Mouse (Mus musculus): ENCODE measurements around the gene Nup85. TPM values are rescaled to one million over a fixed set of nuclear protein-coding genes. Genes with fewer than 3 reads are reported as not detected.
A peak's percentile ranks its signal among the peaks of the same experiment; 100 is the strongest.

The Nup85 gene
- total and polyA plus RNA-seq, 3 experiments, result 28.9 to 46.0 (median 32.5) TPM

- DNase-seq, result no peak
Observed at GRCm38 (mm10) chr11:115582913-115583606, 18.8 kb downstream of the Nup85 start.

DNA sequence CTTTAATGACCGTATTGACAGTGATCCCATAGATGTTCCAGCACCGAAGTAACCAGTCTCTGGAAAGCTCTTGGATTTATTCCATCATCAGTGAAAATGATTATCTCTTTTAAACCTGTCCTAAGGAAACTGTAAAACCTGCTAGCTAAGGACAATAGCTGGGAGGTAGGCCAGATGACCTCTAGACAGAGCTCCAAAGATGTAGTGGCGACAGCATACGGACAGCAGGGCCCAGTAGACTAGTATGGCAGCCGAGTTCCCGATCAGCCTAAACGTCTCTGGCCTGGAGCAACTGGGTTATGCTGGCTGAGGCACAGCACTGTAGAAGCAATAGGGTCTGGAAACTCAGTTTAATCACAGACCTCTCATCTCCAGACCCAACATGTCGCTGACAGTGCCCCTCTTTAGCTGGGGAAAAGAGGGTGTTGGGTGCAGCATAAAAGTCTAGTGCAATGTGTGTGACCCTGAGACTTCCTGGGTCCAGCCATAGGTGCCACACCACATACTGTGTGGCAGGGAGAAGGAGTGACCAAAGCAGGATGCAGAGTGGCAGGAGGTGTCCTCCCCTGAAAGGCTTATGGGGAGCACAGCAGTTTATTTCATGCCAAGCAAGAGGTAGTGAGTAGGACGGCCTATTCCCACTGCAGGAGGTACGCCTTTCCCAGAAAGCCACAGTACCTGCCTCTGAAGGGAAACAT is 20.3 kb downstream of the Nup85 start:
- DNase-seq, result no peak

DNA sequence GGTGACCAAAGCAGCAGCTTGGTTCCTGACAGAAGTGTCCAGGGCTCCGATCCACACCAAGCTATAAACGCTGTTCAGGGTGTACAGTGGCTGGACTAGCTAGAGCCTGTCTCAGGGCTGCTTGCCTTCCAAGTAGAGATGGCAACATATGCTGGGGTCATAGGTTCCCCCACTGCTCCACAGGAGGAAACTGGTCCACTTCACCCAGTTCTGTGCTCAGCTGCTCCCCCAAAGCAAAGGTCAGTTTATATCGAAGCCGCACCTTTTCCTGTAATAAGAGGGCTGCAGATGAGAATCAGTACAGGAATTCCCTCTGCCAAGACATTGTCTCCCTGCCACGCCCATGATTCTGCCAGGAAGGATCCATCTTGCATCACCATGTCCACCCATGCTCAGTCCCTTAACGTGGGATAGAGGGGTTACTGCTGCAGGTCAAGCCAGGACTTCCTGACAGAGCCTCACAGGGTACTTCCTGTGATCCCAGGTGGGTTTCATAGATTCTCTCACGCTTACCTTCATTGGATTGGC is 21.4 kb downstream of the Nup85 start:
- DNase-seq, result no peak

GRCm38 (mm10) chr11:115586403-115586802 is 22.2 kb downstream of the Nup85 start:
- DNase-seq, result no peak

- DNase-seq, result no peak
Observed at GRCm38 (mm10) chr11:115587984-115588383, 23.8 kb downstream of the Nup85 start.

GRCm38 (mm10) chr11:115590526-115591075 is 26.4 kb downstream of the Nup85 start:
- DNase-seq, result no peak

DNA sequence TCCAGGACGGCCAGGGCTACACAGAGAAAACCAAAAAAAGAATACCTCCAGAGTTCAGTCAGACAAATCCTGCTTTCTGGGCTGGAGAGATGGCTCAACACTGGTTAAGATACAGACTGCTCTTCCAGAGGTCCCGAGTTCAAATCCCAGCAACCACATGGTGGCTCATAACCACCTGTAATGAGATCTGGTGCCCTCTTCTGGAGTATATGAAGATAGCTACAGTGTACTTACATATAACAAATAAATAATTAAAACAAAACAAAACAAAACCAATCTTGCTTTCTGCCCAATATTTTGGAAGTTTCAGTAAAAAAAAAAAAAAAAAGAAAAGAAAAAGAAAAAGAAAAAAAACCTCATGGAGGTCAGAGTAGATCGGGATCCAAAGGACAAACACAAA is 31.0 kb downstream of the Nup85 start:
- DNase-seq, result no peak

DNA sequence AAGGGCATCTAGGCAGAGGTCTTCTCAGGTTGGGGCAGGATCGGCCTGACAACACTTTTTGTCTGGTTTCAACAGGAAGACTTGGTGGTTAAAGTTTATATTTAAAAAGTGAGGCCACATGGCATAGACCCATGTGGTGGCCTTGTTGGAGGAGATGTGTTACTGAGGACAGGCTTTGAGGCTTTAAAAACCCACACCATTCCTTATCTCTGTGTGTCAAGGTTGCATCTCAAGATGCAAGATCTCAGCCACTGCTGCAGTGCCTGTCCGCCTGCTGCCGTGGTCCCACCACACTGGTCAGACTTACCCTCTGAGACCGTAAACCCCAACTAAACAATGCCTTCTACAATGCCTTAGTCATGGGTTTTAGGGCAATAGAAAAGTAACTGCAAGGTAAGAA is 34.1 kb downstream of the Nup85 start:
- DNase-seq, result no peak

- DNase-seq, result no peak
Observed at GRCm38 (mm10) chr11:115599722-115600121, 35.5 kb downstream of the Nup85 start.

- no peak for DNase-seq
Observed at GRCm38 (mm10) chr11:115600743-115601142, 36.5 kb downstream of the Nup85 start.

GRCm38 (mm10) chr11:115601174-115601573 is 36.9 kb downstream of the Nup85 start:
- DNase-seq, result no peak

DNA sequence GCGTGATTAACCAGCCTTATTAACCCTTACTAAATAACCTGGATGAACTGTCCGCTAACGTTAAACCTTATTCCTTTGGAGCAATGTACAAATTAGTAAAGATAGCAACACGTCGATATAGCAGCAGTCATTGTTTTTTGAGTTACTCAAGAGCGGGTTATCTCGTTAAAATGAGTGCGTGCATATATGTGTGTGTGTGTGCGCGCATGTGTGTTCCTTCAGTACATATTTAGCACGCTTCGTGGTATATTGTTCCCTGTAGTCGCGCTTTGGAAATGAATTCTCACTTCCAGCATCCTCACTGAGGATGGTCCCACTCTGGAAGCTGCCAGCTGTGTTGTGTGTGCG is 38.9 kb downstream of the Nup85 start:
- DNase-seq, result no peak

GRCm38 (mm10) chr11:115603476-115604303 is 39.5 kb downstream of the Nup85 start, which contains the start of the genes Mrps7 and Gga3:
Gene Mrps7, plus strand, starts transcription at chr11:115603925.
Gene Gga3, minus strand, starts transcription at chr11:115604051.
- DNase-seq, result peak; percentile 96

GRCm38 (mm10) chr11:115604304-115604696 is 40.1 kb downstream of the Nup85 start:
- DNase-seq, result no peak

DNA sequence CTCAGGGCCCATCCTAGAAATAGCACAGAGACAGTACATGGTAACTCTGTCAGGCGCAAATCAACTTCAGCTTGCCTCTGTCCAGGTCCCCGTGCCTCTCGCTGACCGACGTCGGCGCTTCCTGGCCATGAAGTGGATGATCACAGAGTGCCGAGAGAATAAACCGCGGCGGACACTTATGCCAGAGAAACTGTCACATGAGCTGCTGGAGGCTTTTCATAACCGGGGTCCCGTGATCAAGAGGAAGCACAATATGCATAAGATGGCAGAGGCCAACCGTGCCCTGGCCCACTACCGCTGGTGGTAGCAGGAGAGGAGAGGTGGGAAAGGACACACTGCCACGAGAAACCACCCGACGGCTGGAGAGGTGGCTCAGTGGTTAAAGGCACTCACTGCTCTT is 42.5 kb downstream of the Nup85 start:
- DNase-seq, result no peak

- no peak for DNase-seq
Observed at GRCm38 (mm10) chr11:115608421-115609399, 44.5 kb downstream of the Nup85 start.

GRCm38 (mm10) chr11:115609576-115609975 is 45.3 kb downstream of the Nup85 start:
- no peak for DNase-seq

GRCm38 (mm10) chr11:115611173-115611572 is 46.9 kb downstream of the Nup85 start:
- DNase-seq, result peak; percentile 76

GRCm38 (mm10) chr11:115612059-115612409 is 47.8 kb downstream of the Nup85 start:
- DNase-seq, result peak; percentile 93

- DNase-seq, result peak; percentile 97
Observed at GRCm38 (mm10) chr11:115612410-115613137, 48.3 kb downstream of the Nup85 start, which contains the start of gene Mif4gd. Gene Mif4gd, minus strand, starts transcription at chr11:115612969.
